Mouse (Mus musculus): ENCODE data around the gene Cenps.
A peak's percentile ranks its signal among the peaks of the same experiment; 100 is the strongest.
"Not testable (repeated sequence)": the region's sequence is repeated elsewhere in the genome, so short reads cannot be mapped to it uniquely, and the experiment has no call there.

The Cenps gene

GRCm38 (mm10) chr4:149136982-149137770 is at the start of gene Cenps:
TSS of gene Cenps (minus strand) at chr4:149137629.
- peak; percentile 78 for DNase-seq (ENCODE audit: low spot score)

DNA sequence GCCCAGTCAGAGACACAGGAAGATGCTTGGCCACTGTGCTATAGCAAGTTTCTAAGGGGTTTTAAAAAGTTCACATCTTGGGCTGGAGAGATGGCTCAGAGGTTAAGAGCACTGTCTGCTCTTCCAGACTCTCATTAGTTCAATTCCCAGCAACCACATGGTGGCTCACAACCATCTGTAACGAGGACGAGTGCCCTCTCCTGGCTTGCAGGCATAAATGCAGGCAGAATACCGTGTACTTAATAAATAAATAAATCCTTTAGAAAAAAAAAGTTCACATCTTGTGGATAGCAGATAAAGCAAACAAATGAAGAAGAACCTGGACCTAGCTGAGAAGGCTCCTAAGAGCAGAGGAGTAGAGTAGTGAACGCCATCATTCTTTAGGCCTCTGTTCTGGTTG is 45.3 kb upstream of the Cenps start:
- DNase-seq (ENCODE audit: low spot score): no peak

DNA sequence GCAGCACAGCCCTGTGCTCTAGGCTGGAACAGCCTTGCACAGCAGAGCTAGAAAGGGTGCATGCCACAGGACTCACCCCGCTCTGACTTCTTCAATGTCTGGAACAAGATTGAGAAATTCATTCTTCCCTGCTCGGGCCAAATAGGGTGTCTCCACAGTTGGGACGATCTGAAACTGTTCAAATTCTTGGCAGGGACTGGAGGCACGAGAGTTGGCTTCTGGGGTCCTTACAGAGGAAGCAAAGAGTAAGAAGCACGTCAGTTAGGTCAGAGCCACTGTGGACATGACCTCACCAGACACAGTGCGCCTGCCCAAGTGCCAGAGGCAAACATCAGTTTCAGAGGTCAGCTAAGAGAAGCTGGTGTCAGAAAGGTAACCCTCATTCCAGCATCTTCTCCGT is 44.8 kb upstream of the Cenps start:
- DNase-seq (ENCODE audit: low spot score): no peak

- DNase-seq (ENCODE audit: low spot score): no peak
Observed at GRCm38 (mm10) chr4:149179573-149179972, 42.1 kb upstream of the Cenps start.

- DNase-seq (ENCODE audit: low spot score): no peak
Observed at GRCm38 (mm10) chr4:149179160-149179559, 41.7 kb upstream of the Cenps start.

DNA sequence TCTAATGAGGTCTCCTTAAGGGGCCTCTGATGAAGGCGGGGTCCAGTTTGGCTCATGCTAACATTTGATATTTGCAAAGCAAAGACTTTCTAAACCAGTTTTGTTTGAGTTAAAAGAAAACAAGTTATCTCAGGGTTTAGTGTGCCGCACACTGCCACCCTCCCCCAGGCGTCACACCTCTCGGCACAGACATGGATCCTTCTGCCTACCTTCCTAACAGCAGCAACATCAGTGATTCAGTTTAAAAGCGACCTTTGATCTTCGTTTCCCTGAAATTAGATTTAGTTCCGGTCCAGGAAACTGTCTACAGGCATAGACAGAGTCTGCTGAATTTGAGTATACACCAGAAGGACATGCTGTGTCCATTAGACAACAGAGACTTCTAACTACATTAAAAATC is 40.9 kb upstream of the Cenps start:
- DNase-seq (ENCODE audit: low spot score): no peak

- no peak for DNase-seq (ENCODE audit: low spot score)
Observed at GRCm38 (mm10) chr4:149177046-149177445, 39.6 kb upstream of the Cenps start.

DNA sequence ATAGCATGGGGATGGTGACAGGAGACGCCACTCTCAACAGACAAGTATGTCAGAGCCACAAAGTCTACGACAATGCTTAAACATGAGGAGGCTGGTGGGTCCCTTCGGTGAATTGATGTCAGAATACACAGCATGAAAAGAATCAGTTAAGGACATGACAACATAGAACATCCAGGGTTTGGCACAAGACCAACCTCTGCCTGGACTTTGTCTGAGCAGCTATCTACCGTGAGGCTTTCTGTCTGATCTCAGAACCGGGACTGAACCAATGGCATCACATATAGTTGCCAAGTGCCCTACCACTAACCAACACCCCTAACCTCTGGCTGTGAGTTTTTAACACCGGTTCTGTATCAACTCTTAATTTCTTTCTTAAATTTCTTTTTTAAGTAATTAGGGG is 39.2 kb upstream of the Cenps start:
- no peak for DNase-seq (ENCODE audit: low spot score)

DNA sequence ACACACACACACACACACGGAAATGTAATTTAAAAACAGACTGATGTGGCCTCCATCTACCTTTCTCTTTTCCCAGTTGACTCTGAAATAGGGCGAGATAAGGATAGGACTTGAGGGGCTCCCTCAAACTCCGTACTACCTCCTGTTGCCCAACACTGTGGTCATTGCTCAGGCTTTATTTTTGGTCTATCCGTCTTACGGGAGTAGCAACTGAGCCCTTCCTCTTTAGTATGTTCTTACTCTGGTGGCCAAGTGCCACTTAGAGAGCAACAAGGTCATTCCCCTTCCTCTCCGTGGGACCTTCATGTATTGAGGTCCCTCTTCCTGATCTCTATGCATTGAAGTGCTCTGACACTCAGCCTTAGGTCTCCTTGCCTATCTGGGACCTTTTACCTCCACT is 36.2 kb upstream of the Cenps start:
- no peak for DNase-seq (ENCODE audit: low spot score)

- DNase-seq (ENCODE audit: low spot score): no peak
Observed at GRCm38 (mm10) chr4:149172666-149173065, 35.2 kb upstream of the Cenps start.

DNA sequence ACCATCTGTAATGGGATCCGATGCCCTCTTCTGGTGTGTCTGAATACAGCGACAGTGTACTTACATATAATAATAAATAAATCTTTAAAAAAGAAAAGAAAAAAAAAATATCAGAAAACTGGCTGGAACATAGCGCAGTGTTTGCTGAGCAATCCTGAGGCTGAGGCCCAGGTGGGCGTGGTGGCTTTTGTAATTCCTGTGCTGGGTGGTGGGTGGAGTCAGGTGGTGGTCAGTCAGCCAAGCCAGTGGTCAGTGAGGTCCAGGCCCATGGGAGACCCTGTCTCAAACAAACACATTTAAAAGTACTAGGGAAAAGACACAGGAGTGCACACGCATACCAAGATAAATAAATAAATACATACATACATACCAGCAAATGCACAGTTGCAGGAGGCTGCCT is 34.7 kb upstream of the Cenps start:
- no peak for DNase-seq (ENCODE audit: low spot score)

GRCm38 (mm10) chr4:149171581-149171981 is 34.2 kb upstream of the Cenps start:
- DNase-seq (ENCODE audit: low spot score): no peak

- no peak for DNase-seq (ENCODE audit: low spot score)
Observed at GRCm38 (mm10) chr4:149170394-149170931, 33.0 kb upstream of the Cenps start.

DNA sequence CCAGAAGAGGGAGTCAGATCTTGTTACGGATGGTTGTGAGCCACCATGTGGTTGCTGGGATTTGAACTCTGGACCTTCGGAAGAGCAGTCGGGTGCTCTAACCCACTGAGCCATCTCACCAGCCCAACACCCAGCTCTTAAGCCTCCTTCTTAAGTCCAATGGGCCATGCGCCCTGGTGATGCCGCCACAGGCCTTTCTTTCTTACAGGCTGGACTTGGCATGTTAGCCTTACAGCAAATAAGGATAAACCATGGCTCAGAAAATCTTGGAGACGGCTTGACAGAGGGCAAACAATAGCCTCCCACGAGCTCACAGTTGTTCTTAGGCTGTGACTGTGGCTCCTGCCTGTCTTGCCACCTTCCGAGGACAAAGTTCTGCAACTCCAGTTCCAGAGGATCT is 32.5 kb upstream of the Cenps start:
- not testable (repeated sequence) for DNase-seq (ENCODE audit: low spot score)

GRCm38 (mm10) chr4:149168016-149168415 is 30.6 kb upstream of the Cenps start:
- DNase-seq (ENCODE audit: low spot score): no peak

- DNase-seq (ENCODE audit: low spot score): peak; percentile 47
Observed at GRCm38 (mm10) chr4:149166957-149167611, 29.7 kb upstream of the Cenps start.

- DNase-seq (ENCODE audit: low spot score): peak; percentile 88
Observed at GRCm38 (mm10) chr4:149166215-149166946, 29.0 kb upstream of the Cenps start, which contains the start of gene Pgd. TSS of gene Pgd (minus strand) at chr4:149166771.

GRCm38 (mm10) chr4:149164150-149164549 is 26.7 kb upstream of the Cenps start:
- DNase-seq (ENCODE audit: low spot score): no peak

- DNase-seq (ENCODE audit: low spot score): no peak
Observed at GRCm38 (mm10) chr4:149163196-149163595, 25.8 kb upstream of the Cenps start.

DNA sequence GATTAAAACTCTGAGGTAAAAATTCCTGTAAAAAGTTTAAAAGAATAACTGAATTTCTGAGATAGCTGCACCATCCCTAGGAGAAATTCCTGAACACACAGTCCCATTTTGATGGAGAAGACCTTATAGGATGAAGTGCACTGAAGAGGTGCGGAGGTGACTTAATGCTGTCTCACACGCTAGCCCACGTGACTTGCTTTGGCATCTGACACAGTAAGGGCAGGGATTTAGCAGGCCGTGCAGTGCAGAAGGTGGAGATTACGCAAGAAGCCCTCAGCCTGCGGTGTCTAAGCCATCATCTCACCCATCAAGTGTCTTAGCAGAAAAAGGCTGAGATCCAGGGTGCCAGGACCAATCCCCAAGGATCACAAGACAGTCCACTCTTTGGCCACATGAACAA is 23.7 kb upstream of the Cenps start:
- DNase-seq (ENCODE audit: low spot score): no peak

GRCm38 (mm10) chr4:149159891-149160290 is 22.5 kb upstream of the Cenps start:
- DNase-seq (ENCODE audit: low spot score): no peak

DNA sequence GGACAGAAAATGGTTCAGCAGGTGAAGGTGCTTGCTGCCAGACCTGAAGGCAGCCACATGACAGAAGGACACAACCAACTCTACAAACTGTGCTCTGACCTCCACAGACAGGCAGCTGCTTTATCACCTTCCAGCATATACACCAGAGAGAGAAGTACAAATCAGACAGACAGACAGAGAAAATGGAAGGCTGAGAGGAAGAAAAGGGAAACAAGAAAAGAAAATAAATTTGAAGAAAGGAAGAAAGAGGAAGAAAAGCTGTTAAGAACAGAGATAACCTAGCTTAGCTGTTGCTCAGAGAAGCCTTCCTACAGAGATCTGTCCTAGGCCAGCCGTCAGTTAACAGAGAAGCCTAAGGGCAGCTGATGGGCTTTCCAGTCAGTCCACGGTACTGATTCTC is 21.8 kb upstream of the Cenps start:
- no peak for DNase-seq (ENCODE audit: low spot score)

Data from spleen, adult 12 weeks (tissue).